Mouse (Mus musculus) midbrain, embryonic 16.5 days (tissue): ENCODE measurements around the gene Hsd17b14. TPM values are rescaled to one million over a fixed set of nuclear protein-coding genes. Genes with fewer than 3 reads are reported as not detected.

Experiments
- ATAC-seq: fragments of 200-750 bp; cut with Nextera tagmentation; 2 replicates; pipeline ENCODE4 v1.8.0; 2017; ENCODE audit warnings: moderate TSS enrichment
- H3K27ac ChIP-seq: fragments of 300-500 bp; sonication (generic); 2 replicates; pipeline ENCODE4 v1.5.1; 2014; ENCODE audit warnings: mild to moderate bottlenecking, low read length, mixed read lengths
- H3K27me3 ChIP-seq: fragments of 300-500 bp; sonication (generic); 2 replicates; pipeline ENCODE4 v1.6.1; 2014; ENCODE audit warnings: low read depth, low read length, mixed read lengths; ENCODE audit not compliant: control insufficient read depth, insufficient read depth
- H3K36me3 ChIP-seq: fragments of 300-500 bp; sonication (generic); 2 replicates; pipeline ENCODE4 v1.6.1; 2014; ENCODE audit warnings: mild to moderate bottlenecking, low read length, moderate library complexity, mixed read lengths; ENCODE audit not compliant: control insufficient read depth, insufficient read depth
- H3K4me1 ChIP-seq: fragments of 300-500 bp; sonication (generic); 2 replicates; pipeline ENCODE4 v1.6.1; 2014; ENCODE audit warnings: mild to moderate bottlenecking, low read length, mixed read lengths; ENCODE audit not compliant: control insufficient read depth, insufficient read depth
- H3K4me2 ChIP-seq: fragments of 300-500 bp; sonication (generic); 2 replicates; pipeline ENCODE4 v1.6.1; 2014; ENCODE audit warnings: mild to moderate bottlenecking, low read length, mixed read lengths
- H3K4me3 ChIP-seq: fragments of 300-500 bp; sonication (generic); 2 replicates; pipeline ENCODE4 v1.5.1; 2014; ENCODE audit warnings: low read depth, mild to moderate bottlenecking, low read length, moderate library complexity, mixed read lengths
- H3K9ac ChIP-seq: fragments of 300-500 bp; sonication (generic); 2 replicates; pipeline ENCODE4 v1.6.1; 2014; ENCODE audit warnings: low read depth, low read length, mixed read lengths
- H3K9me3 ChIP-seq: fragments of 300-500 bp; sonication (generic); replicated peaks from 2 replicates; pipeline ENCODE4 v1.6.1; 2014; ENCODE audit warnings: mild to moderate bottlenecking, low read length, mixed read lengths; ENCODE audit not compliant: control insufficient read depth, poor library complexity, severe bottlenecking
- WGBS: fragments of 180-500 bp; shearing (Covaris S2); extraction: QIAGEN DNeasy Blood & Tissue Kit; methylation state at CpG from one replicate; pipeline ENCODE4 v1.1.7; 2014; 5-methylcytosine and 5-hydroxymethylcytosine counted together
- polyA plus RNA-seq: library from polyadenylated mRNA; unstranded; fragments of >200 nt; fragmentation: Nextera tagmentation; extraction: Ambion mirVana; gene quantifications from 2 replicates; pipeline ENCODE4 v1.2.1, GENCODE M21; 2015

The Hsd17b14 gene
- polyA plus RNA-seq, 1 experiment from 2014 or later, result 0.21 TPM

GRCm38 (mm10) chr7:45570103-45570741 is 15.5 kb downstream of the Hsd17b14 start, which contains the start of gene Bcat2:
Gene Bcat2, plus strand, starts transcription at chr7:45570153.
- Histone ChIP-seq H3K4me3 (peak within 1 kb of the TSS; percentile 78), H3K9me3 (no peaks in the 10 kb centered on the region), H3K4me2 (peak within 1 kb of the TSS; percentile 76), H3K27ac (peak within 1 kb of the TSS; percentile 88), H3K9ac (peak within 1 kb of the TSS; percentile 93), H3K36me3 (no peaks in the 10 kb centered on the region), H3K27me3 (no peaks in the 10 kb centered on the region), H3K4me1 (peaks cover 22% of the 10 kb centered on the region)
- under 1% methylated on average over 35 of the region's 42 CpGs for WGBS
- ATAC-seq, result peak; percentile 78

GRCm38 (mm10) chr7:45571966-45572365 is 17.3 kb downstream of the Hsd17b14 start:
- no peaks in the 10 kb centered on the region for H3K27me3 ChIP-seq
- no peak overlapping the region for H3K4me3 ChIP-seq
- 47% methylated on average over 1 of the region's 1 CpGs for WGBS
- H3K4me2 ChIP-seq, result no peak overlapping the region
- H3K9me3 ChIP-seq, result no peaks in the 10 kb centered on the region
- H3K4me1 ChIP-seq, result peaks cover 22% of the 10 kb centered on the region
- no peak for ATAC-seq
- H3K36me3 ChIP-seq, result peaks cover 6% of the 10 kb centered on the region; the same call in 1 of the 2 replicates
- no peak overlapping the region for H3K27ac ChIP-seq
- H3K9ac ChIP-seq, result no peak overlapping the region

GRCm38 (mm10) chr7:45573954-45574353 is 19.3 kb downstream of the Hsd17b14 start:
- Histone ChIP-seq H3K36me3 (peaks cover 9% of the 10 kb centered on the region; the same call in 1 of the 2 replicates), H3K4me3 (no peak overlapping the region), H3K27ac (no peak overlapping the region), H3K4me1 (peaks cover 14% of the 10 kb centered on the region), H3K27me3 (no peaks in the 10 kb centered on the region), H3K9me3 (no peaks in the 10 kb centered on the region), H3K4me2 (no peak overlapping the region), H3K9ac (no peak overlapping the region)
- 82% methylated on average over 8 of the region's 8 CpGs for WGBS
- no peak for ATAC-seq

GRCm38 (mm10) chr7:45574472-45575379 is 20.0 kb downstream of the Hsd17b14 start:
- Histone ChIP-seq H3K9me3 (no peaks in the 10 kb centered on the region), H3K9ac (no peak overlapping the region), H3K4me2 (no peak overlapping the region), H3K4me1 (peaks cover 13% of the 10 kb centered on the region), H3K27ac (no peak overlapping the region), H3K36me3 (peaks cover 9% of the 10 kb centered on the region; the same call in 1 of the 2 replicates), H3K4me3 (no peak overlapping the region), H3K27me3 (no peaks in the 10 kb centered on the region)
- 85% methylated on average over 14 of the region's 15 CpGs for WGBS
- no peak for ATAC-seq

- H3K4me2 ChIP-seq, result no peak overlapping the region
- 0 out of 2 replicates have a peak, but pooled peaks cover 5% of the 10 kb centered on the region for H3K36me3 ChIP-seq
- no peaks in the 10 kb centered on the region for H3K9me3 ChIP-seq
- no peak for ATAC-seq
- no peak overlapping the region for H3K27ac ChIP-seq
- WGBS, result 90% methylated on average over 6 of the region's 6 CpGs
- H3K4me1 ChIP-seq, result no peaks in the 10 kb centered on the region; the same call in 1 of the 2 replicates
- no peak overlapping the region for H3K4me3 ChIP-seq
- H3K27me3 ChIP-seq, result no peaks in the 10 kb centered on the region
- H3K9ac ChIP-seq, result no peak overlapping the region
These were observed 31.2 kb downstream of the Hsd17b14 start for GRCm38 (mm10) chr7:45585923-45586322.

- Histone ChIP-seq H3K36me3 (0 out of 2 replicates have a peak, but pooled peaks cover 5% of the 10 kb centered on the region), H3K9ac (no peak overlapping the region), H3K9me3 (no peaks in the 10 kb centered on the region), H3K4me2 (peak overlapping the region; percentile 75; the same call in 1 of the 2 replicates), H3K27ac (no peak overlapping the region), H3K27me3 (no peaks in the 10 kb centered on the region), H3K4me3 (no peak overlapping the region), H3K4me1 (no peaks in the 10 kb centered on the region; the same call in 1 of the 2 replicates)
- WGBS, result 95% methylated on average over 23 of the region's 23 CpGs
- ATAC-seq, result no peak
These were observed 33.2 kb downstream of the Hsd17b14 start for GRCm38 (mm10) chr7:45587631-45588592.

- Histone ChIP-seq H3K4me2 (peak overlapping the region; percentile 75), H3K4me1 (no peaks in the 10 kb centered on the region; the same call in 1 of the 2 replicates), H3K36me3 (0 out of 2 replicates have a peak, but pooled peaks cover 3% of the 10 kb centered on the region), H3K9ac (peak overlapping the region; percentile 68; the same call in 1 of the 2 replicates), H3K9me3 (no peaks in the 10 kb centered on the region), H3K27ac (peak overlapping the region; percentile 85), H3K27me3 (no peaks in the 10 kb centered on the region), H3K4me3 (peak overlapping the region; percentile 43)
- ATAC-seq, result peak; percentile 99
- WGBS, result 2% methylated on average over 19 of the region's 19 CpGs
These were observed 34.5 kb downstream of the Hsd17b14 start for GRCm38 (mm10) chr7:45589173-45589572.

GRCm38 (mm10) chr7:45589898-45590297 is 35.2 kb downstream of the Hsd17b14 start:
- ATAC-seq, result no peak
- H3K27me3 ChIP-seq, result no peaks in the 10 kb centered on the region
- H3K36me3 ChIP-seq, result no peaks in the 10 kb centered on the region
- no peaks in the 10 kb centered on the region; the same call in 1 of the 2 replicates for H3K4me1 ChIP-seq
- 0 out of 2 replicates have a peak overlapping the region, but pooled peaks have one; percentile 56 for H3K9ac ChIP-seq
- peak overlapping the region; percentile 64 for H3K27ac ChIP-seq
- H3K4me3 ChIP-seq, result 0 out of 2 replicates have a peak overlapping the region, but pooled peaks have one; percentile 43
- WGBS, result 94% methylated on average over 5 of the region's 5 CpGs
- H3K4me2 ChIP-seq, result no peak overlapping the region; the same call in 1 of the 2 replicates
- no peaks in the 10 kb centered on the region for H3K9me3 ChIP-seq
